Mouse (Mus musculus) gonadal fat pad, adult 2 months (tissue): ENCODE results near the gene 2810006K23Rik. TPM values are rescaled to one million over a fixed set of nuclear protein-coding genes. Genes with fewer than 3 reads are reported as not detected.
"Not testable (repeated sequence)": the region's sequence is repeated elsewhere in the genome, so short reads cannot be mapped to it uniquely, and the experiment has no call there.

Source experiments
- DNase-seq: peaks from one replicate; pipeline ENCODE4 v3.0.0-alpha.2; 2012; ENCODE audit warnings: low read depth
- polyA plus RNA-seq: library from polyadenylated mRNA; depleted of rRNA; stranded (reverse); fragments of >200 nt; gene quantifications from 2 replicates; pipeline ENCODE4 v1.2.3, GENCODE M21; 2012; rRNA removed

Gene 2810006K23Rik
- polyA plus RNA-seq, result 8.0 and 8.5 TPM in 2 replicates

GRCm38 (mm10) chr5:124327510-124328364, at the start of gene 2810006K23Rik, which contains the start of gene Mphosph9:
TSS of gene 2810006K23Rik (plus strand) at chr5:124328089.
TSS of gene Mphosph9 (minus strand) at chr5:124327972.
- peak; percentile 93 for DNase-seq

GRCm38 (mm10) chr5:124282854-124283253, 45.0 kb upstream of the 2810006K23Rik start:
- no peak for DNase-seq

DNA sequence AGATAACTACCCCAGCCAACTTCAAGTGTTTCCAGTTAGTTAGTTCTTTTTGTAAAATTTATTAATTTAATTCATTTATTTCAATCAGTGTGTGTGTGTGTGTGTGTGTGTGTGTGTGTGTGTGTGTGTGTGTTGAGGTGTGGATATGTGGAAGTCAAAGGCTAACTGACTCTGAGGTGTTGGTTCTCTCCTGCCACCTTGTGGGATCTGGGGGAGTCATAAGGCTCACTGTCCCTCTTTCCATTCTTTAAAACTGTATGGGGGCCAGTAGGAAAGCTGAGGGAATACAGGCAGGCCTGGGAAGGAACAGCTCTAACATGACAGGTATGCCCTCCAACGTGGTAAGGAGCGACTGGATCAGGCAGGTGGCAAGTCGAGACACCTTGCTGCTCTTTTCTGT, 43.6 kb upstream of the 2810006K23Rik start:
- no peak for DNase-seq

DNA sequence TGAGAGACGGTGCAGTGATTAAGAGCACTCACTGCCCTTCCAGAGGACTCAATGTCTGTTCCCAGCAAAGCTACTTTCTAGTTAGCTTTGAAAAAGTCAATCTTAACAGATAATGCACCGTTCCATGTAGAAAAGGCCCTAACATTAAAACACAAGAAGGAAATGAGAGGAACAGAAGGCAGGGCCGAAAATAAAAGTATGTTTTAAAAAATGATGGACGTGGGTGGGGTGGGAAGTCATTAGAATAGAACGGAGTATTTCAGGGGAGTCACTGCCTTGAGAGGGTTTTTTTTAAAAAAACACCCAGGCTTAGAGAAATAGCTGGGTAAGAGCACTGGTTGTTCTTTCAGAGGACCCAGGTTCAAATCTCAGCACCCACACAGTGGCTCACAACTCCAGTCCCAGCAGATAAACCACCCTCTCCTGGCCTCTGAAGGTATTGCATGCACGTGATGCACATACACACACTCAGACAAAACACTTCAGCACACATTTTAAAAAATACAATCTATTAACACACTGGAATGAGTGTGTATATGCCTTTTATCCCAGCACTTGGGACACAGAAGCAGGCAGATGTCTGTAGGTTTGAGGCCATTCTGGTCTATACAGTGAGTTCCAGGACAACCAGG, 40.2 kb upstream of the 2810006K23Rik start:
- DNase-seq, result no peak

- no peak for DNase-seq
Observed at GRCm38 (mm10) chr5:124290216-124290615, 37.7 kb upstream of the 2810006K23Rik start.

DNA sequence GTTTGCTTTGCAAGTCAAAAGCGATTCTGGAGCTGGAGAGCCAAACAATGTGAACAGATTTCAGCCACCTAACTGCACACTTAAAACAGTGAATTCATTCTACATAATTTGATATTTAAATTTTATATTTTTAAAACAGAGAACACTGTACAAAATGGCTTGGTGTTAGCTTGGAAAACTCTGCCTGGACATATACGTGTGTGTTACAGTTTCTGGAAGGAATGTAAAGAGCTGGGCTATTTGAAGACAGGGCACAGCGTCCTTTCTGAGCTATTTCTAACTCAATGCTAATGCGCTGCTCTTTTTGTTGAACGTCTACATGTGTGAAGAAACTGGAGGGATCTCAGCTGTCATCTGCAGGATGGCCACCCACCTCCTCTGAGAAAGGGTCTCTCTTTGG, 33.9 kb upstream of the 2810006K23Rik start:
- no peak for DNase-seq

GRCm38 (mm10) chr5:124296475-124296874, 31.4 kb upstream of the 2810006K23Rik start:
- no peak for DNase-seq

DNA sequence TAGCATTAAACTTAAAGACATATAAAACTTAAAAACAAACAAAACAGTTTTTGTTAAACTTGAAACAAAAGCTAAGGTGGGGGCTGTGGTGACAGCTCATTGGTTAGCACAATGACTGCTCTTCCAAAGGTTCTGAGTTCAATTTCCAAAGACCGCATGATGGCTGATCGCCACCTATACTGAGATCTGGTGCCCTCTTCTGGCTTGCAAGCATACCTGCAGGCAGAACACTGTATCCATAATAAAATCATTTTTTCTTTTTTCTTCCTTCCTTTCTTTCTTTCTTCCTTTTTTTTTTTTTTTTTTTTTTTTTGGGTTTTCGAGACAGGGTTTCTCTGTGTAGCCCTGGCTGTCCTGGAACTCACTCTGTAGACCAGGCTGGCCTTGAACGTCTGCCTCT, 28.6 kb upstream of the 2810006K23Rik start:
- DNase-seq, result not testable (repeated sequence)

- no peak for DNase-seq
Observed at GRCm38 (mm10) chr5:124300132-124300531, 27.8 kb upstream of the 2810006K23Rik start.

GRCm38 (mm10) chr5:124302853-124303252, 25.0 kb upstream of the 2810006K23Rik start:
- not testable (repeated sequence) for DNase-seq

DNA sequence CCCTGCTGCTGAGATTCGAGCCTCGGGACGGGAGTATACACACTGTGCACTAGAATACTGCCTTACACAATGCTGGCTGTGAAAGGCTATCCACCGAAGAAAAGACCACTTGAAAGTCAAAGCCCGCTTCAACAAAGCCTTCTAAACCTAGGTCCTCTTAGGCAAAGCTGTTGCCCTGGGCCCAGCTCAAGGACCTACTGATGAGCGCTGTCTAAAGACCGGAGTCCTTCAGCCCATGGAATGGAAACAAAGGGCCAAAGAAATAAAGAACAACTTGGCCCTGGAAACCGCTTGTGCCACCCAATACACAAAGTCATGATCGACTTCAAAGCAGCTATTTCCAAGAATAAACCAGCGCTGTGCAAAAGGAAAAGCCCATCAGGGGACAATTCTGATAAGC, 18.7 kb upstream of the 2810006K23Rik start:
- no peak for DNase-seq

- no peak for DNase-seq
Observed at GRCm38 (mm10) chr5:124310091-124310490, 17.8 kb upstream of the 2810006K23Rik start.

- no peak for DNase-seq
Observed at GRCm38 (mm10) chr5:124315498-124315897, 12.4 kb upstream of the 2810006K23Rik start.

GRCm38 (mm10) chr5:124315941-124316340, 11.9 kb upstream of the 2810006K23Rik start:
- DNase-seq, result no peak

- no peak for DNase-seq
Observed at GRCm38 (mm10) chr5:124317648-124318047, 10.2 kb upstream of the 2810006K23Rik start.

- DNase-seq, result no peak
Observed at GRCm38 (mm10) chr5:124326829-124327228, 1.1 kb upstream of the 2810006K23Rik start.

- DNase-seq, result no peak
Observed at GRCm38 (mm10) chr5:124330086-124330485, 2.2 kb downstream of the 2810006K23Rik start.

DNA sequence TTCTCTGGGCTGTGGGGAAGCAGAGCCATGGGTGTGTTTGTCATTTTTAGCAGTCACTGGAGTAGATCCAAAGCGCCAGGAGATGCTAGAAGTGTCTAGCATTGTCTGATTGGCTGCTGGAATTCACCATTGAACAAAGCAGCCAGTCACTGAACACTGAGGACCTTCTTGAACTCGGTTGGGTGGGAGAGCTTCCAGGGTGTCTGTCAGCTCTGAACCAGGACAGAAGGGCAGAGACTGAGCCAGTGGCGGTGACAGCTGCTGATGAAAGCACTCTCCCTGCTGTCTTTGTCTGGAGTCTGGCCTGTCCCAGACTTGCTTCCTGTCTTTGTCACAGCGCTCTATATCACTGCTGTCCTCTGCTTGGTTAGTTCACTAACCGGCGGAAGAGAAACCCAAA, 6.5 kb downstream of the 2810006K23Rik start:
- DNase-seq, result no peak

- no peak for DNase-seq
Observed at GRCm38 (mm10) chr5:124337103-124337502, 9.2 kb downstream of the 2810006K23Rik start.

GRCm38 (mm10) chr5:124337909-124338308, 10.0 kb downstream of the 2810006K23Rik start:
- DNase-seq, result no peak

GRCm38 (mm10) chr5:124338791-124339190, 10.9 kb downstream of the 2810006K23Rik start:
- DNase-seq, result no peak

DNA sequence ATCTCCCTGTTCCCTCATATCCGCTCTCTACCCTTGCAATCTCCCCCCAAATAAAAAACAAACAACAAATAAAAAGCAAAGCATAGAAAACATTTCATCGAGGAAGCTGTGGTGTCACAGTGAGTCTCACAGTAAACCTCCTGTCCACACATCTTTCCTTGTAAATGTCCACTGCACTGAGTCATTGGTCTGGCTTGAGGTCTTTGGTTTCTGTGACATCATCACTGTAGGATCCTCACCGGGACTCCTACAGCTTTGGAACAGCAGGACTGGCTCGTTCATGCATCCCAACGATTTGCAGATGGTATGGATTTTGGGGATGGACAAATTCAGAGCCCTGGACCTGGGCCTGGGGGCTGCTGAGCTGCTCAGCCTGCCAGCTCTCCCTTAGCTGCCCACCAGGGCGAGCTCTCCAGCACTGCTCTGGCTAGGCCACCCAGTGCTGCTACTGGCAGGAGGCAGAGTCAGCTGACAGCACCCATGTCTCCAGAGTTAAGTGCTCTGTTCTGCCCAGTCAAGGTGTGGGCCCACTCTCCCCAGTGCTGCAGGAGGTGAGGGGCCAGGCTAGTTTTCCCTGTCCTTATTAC, 14.0 kb downstream of the 2810006K23Rik start:
- not testable (repeated sequence) for DNase-seq

DNA sequence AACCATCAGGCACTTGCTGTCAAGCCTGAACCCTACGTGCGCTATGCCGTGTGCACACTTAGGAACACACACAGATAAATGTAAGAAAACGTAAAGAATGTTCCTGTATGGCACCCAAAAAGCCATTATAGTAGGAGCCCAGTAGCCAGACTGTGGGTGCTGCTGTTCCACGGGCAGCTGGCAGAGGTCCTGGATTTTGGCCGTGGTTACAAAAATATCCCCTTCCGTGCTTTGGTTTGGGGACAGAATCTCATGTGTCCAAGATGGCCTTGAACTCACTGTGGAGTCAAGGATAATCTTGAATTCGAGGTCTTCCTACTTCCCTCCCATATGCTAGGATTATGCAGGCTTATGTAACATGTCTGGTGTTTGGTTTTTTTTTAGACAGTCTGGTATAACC, 15.0 kb downstream of the 2810006K23Rik start:
- DNase-seq, result no peak
